Mouse (Mus musculus) C2C12 (cell line): Measurements from ENCODE around the gene Dnah14.

ENCODE experiments used
- CEBPB ChIP-seq: IDR thresholded peaks from one replicate; pipeline ENCODE4 v1.6.1; 2011; ENCODE audit warnings: low read depth, mild to moderate bottlenecking, control low read depth, moderate library complexity
- CTCF ChIP-seq: IDR thresholded peaks from one replicate; pipeline ENCODE4 v1.5.1; 2011; ENCODE audit not compliant: control insufficient read depth, insufficient read depth, insufficient read length
- FOSL1 ChIP-seq: IDR thresholded peaks from one replicate; pipeline ENCODE4 v1.8.0; 2011; ENCODE audit warnings: mild to moderate bottlenecking, low read length; ENCODE audit not compliant: poor library complexity, insufficient read depth, severe bottlenecking
- MAX ChIP-seq: IDR thresholded peaks from one replicate; pipeline ENCODE4 v1.6.1; 2011; ENCODE audit warnings: mild to moderate bottlenecking, control low read depth
- MYOD1 ChIP-seq: IDR thresholded peaks from one replicate; pipeline ENCODE4 v1.6.1; 2011; ENCODE audit warnings: low read depth; ENCODE audit not compliant: control insufficient read depth, insufficient read length
- USF1 ChIP-seq: IDR thresholded peaks from one replicate; pipeline ENCODE4 v1.6.1; 2011; ENCODE audit warnings: low read depth, mild to moderate bottlenecking, control low read depth, moderate library complexity

DNA sequence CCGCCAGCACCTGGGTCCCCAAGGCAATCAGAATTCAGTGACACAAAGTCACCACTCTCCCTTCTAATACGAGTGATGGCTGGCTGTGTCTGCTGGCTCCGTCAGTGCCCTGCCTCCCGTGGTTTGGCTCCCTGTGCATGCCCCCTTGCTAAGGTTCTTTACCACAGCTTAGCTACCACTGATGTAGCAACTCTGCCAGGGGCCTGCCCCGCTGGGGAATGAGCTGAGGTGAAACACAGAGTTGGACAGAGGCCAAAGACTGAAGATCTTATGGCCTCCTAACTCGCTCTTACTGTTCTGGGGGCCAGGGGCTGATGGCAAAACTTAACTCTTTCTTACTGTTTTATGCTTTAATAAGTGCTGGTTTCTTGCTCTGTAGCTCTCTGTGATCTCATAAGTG lies 213.6 kb downstream of the Dnah14 start:
- TF ChIP-seq CTCF (no peak), USF1 (no peak), MAX (no peak), CEBPB (no peak), FOSL1 (no peak), MYOD1 (no peak)
